Mouse (Mus musculus): ENCODE data around the gene Slc39a5. TPM values are rescaled to one million over a fixed set of nuclear protein-coding genes. Genes with fewer than 3 reads are reported as not detected.

Gene Slc39a5
- polyA plus RNA-seq, 1 experiment from 2014 or later, result 0.36 TPM

DNA sequence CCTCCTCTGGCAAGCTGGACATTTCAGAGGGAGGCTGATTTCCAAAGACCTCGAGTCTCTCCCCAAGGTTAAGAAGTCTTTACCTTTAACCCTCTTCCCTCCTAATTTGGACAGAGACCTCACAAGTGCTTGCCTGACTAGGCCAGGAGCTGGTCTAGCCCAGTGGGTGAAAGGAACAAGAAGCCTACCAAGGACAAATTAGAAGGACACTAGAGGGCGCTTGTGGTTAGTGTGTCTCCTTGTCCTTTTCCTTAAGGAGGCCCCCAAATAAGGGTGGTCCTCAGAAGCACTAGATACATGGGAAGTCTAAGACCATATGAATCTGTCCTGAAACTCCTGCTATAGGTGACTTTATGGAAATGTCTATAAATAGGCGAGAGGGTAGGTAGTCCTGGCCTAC lies 38.5 kb downstream of the Slc39a5 start:
- peaks cover 38% of the 10 kb centered on the region for H3K36me3 ChIP-seq (ENCODE audit: control insufficient read depth, insufficient read depth, low read length)
- ATAC-seq, result peak; percentile 35; the same call in 1 of the 2 replicates
- H3K4me3 ChIP-seq (ENCODE audit: low read length), result no peak overlapping the region
- no peaks in the 10 kb centered on the region for H3K9me3 ChIP-seq (ENCODE audit: control insufficient read depth, low read length)
- 47% methylated on average over 3 of the region's 3 CpGs for WGBS
- no peak overlapping the region for H3K4me2 ChIP-seq (ENCODE audit: low read length)
- no peak overlapping the region for H3K9ac ChIP-seq (ENCODE audit: low read depth, low read length)
- H3K27me3 ChIP-seq (replicated peaks; ENCODE audit: control insufficient read depth, insufficient read depth, low read length), result no peaks in the 10 kb centered on the region
- no peak overlapping the region for H3K27ac ChIP-seq (ENCODE audit: low read depth, low read length)
- peaks cover 4% of the 10 kb centered on the region for H3K4me1 ChIP-seq (ENCODE audit: control insufficient read depth, insufficient read depth, low read depth, low read length)

DNA sequence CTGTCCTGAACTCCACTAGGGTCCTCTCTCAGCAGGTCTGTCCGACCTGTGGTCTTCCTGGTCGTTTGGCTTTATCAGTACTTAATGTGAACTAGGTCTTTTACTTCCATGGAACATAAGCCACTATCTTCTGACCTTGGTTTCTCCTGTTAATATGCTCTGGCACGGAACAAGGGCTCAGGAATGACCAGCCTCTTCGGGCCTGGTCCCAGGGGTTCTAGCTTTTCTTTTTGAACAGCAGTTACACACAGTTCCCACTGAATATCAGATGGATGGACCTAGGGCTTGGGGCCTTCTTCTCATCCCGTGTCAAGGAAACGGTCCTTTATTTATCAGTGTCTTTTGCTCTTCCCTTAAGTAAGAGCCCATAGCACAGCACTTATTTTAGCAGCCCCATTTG lies 39.2 kb downstream of the Slc39a5 start:
- ATAC-seq, result no peak
- H3K4me2 ChIP-seq (ENCODE audit: low read length), result no peak overlapping the region
- H3K4me3 ChIP-seq (ENCODE audit: low read length), result no peak overlapping the region
- peaks cover 40% of the 10 kb centered on the region for H3K36me3 ChIP-seq (ENCODE audit: control insufficient read depth, insufficient read depth, low read length)
- no peaks in the 10 kb centered on the region for H3K27me3 ChIP-seq (replicated peaks; ENCODE audit: control insufficient read depth, insufficient read depth, low read length)
- no peaks in the 10 kb centered on the region for H3K9me3 ChIP-seq (ENCODE audit: control insufficient read depth, low read length)
- 89% methylated on average over 6 of the region's 6 CpGs for WGBS
- no peak overlapping the region for H3K9ac ChIP-seq (ENCODE audit: low read depth, low read length)
- H3K27ac ChIP-seq (ENCODE audit: low read depth, low read length), result no peak overlapping the region
- no peaks in the 10 kb centered on the region for H3K4me1 ChIP-seq (ENCODE audit: control insufficient read depth, insufficient read depth, low read depth, low read length)

DNA sequence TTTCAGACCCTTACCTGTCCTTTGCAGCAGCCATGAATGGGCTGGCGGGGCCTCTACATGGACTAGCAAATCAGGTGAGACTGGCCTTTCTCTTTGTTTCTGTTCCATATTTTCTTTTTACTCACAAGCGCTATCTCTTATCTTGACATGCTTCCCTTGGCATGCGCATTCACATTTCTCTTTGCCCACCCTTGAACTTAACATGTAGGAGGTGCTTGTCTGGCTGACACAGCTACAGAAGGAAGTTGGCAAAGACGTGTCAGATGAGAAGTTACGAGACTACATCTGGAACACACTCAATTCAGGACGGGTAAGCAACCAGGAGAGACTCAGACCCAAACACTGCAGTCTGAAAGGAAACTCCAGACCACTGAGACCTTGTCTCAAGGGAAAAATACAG lies 41.8 kb downstream of the Slc39a5 start:
- H3K27ac ChIP-seq (ENCODE audit: low read depth, low read length), result no peak overlapping the region
- H3K4me1 ChIP-seq (ENCODE audit: control insufficient read depth, insufficient read depth, low read depth, low read length), result no peaks in the 10 kb centered on the region
- no peaks in the 10 kb centered on the region for H3K9me3 ChIP-seq (ENCODE audit: control insufficient read depth, low read length)
- WGBS, result 93% methylated on average over 6 of the region's 6 CpGs
- no peak overlapping the region for H3K9ac ChIP-seq (ENCODE audit: low read depth, low read length)
- no peak overlapping the region for H3K4me3 ChIP-seq (ENCODE audit: low read length)
- no peak for ATAC-seq
- no peak overlapping the region for H3K4me2 ChIP-seq (ENCODE audit: low read length)
- no peaks in the 10 kb centered on the region for H3K27me3 ChIP-seq (replicated peaks; ENCODE audit: control insufficient read depth, insufficient read depth, low read length)
- H3K36me3 ChIP-seq (ENCODE audit: control insufficient read depth, insufficient read depth, low read length), result peaks cover 42% of the 10 kb centered on the region

- 51% methylated on average over 2 of the region's 2 CpGs for WGBS
- no peak for ATAC-seq
- peaks cover 46% of the 10 kb centered on the region for H3K36me3 ChIP-seq (ENCODE audit: control insufficient read depth, insufficient read depth, low read length)
Measured at GRCm38 (mm10) chr10:128358796-128359195, 42.2 kb downstream of the Slc39a5 start.

GRCm38 (mm10) chr10:128347541-128347940 lies 53.5 kb downstream of the Slc39a5 start:
- no peak overlapping the region for H3K27ac ChIP-seq (ENCODE audit: low read depth, low read length)
- no peak overlapping the region for H3K4me2 ChIP-seq (ENCODE audit: low read length)
- H3K4me1 ChIP-seq (ENCODE audit: control insufficient read depth, insufficient read depth, low read depth, low read length), result peaks cover 4% of the 10 kb centered on the region
- ATAC-seq, result no peak
- H3K4me3 ChIP-seq (ENCODE audit: low read length), result no peak overlapping the region
- WGBS, result 94% methylated on average over 8 of the region's 8 CpGs
- H3K36me3 ChIP-seq (ENCODE audit: control insufficient read depth, insufficient read depth, low read length), result peaks cover 14% of the 10 kb centered on the region
- H3K27me3 ChIP-seq (replicated peaks; ENCODE audit: control insufficient read depth, insufficient read depth, low read length), result no peaks in the 10 kb centered on the region
- no peaks in the 10 kb centered on the region for H3K9me3 ChIP-seq (ENCODE audit: control insufficient read depth, low read length)
- no peak overlapping the region for H3K9ac ChIP-seq (ENCODE audit: low read depth, low read length)

More at GRCm38 (mm10) chr10:128358796-128359195, 42.2 kb downstream of the Slc39a5 start:
- Histone ChIP-seq H3K4me2 (ENCODE audit: low read length) (no peak overlapping the region), H3K4me1 (ENCODE audit: control insufficient read depth, insufficient read depth, low read depth, low read length) (no peaks in the 10 kb centered on the region), H3K27ac (ENCODE audit: low read depth, low read length) (no peak overlapping the region), H3K27me3 (replicated peaks; ENCODE audit: control insufficient read depth, insufficient read depth, low read length) (no peaks in the 10 kb centered on the region), H3K9me3 (ENCODE audit: control insufficient read depth, low read length) (no peaks in the 10 kb centered on the region), H3K9ac (ENCODE audit: low read depth, low read length) (no peak overlapping the region), H3K4me3 (ENCODE audit: low read length) (no peak overlapping the region)

Small RNA genes within 50 kb of the gene (microRNA-seq; reads per million reads assigned to microRNA genes)
- not detected for gene Gm25361
- gene Gm26308, result not detected
- 0.83 reads per million for gene Mir6914
- 2.5 reads per million, percentile 5 among the genes with 10 or more reads in this experiment for gene Mir6915

Other genes with a start within 250 kb of the Slc39a5 start
- 8.2 and 10.7 TPM in 2 replicates for gene Rbms2, start 220.9 kb downstream of the Slc39a5 start, polyA plus RNA-seq (2015; fragmentation: Nextera tagmentation; extraction: Ambion mirVana)
- gene Gls2, start 206.8 kb downstream of the Slc39a5 start, polyA plus RNA-seq (2015; fragmentation: Nextera tagmentation; extraction: Ambion mirVana), result 1.8 and 2.4 TPM in 2 replicates
- gene Spryd4, start 189.4 kb downstream of the Slc39a5 start, polyA plus RNA-seq (2015; fragmentation: Nextera tagmentation; extraction: Ambion mirVana), result 23.6 and 25.5 TPM in 2 replicates
- 0.11 and 0.24 TPM in 2 replicates for gene Mip, start 175.4 kb downstream of the Slc39a5 start, polyA plus RNA-seq (2015; fragmentation: Nextera tagmentation; extraction: Ambion mirVana)
- gene Timeless, start 169.2 kb downstream of the Slc39a5 start, polyA plus RNA-seq (2015; fragmentation: Nextera tagmentation; extraction: Ambion mirVana), result 19.7 and 22.4 TPM in 2 replicates
- 0.11 TPM in 1 of 2 replicates, not detected in the other for gene Apon, start 147.1 kb downstream of the Slc39a5 start, polyA plus RNA-seq (2015; fragmentation: Nextera tagmentation; extraction: Ambion mirVana)
- 0.24 TPM in 1 of 2 replicates, not detected in the other for gene Apof, start 132.6 kb downstream of the Slc39a5 start, polyA plus RNA-seq (2015; fragmentation: Nextera tagmentation; extraction: Ambion mirVana)
- 19.3 and 22.2 TPM in 2 replicates for gene Stat2, start 130.7 kb downstream of the Slc39a5 start, polyA plus RNA-seq (2015; fragmentation: Nextera tagmentation; extraction: Ambion mirVana)
- 0.22 and 0.73 TPM in 2 replicates for gene Il23a, start 102.5 kb downstream of the Slc39a5 start, polyA plus RNA-seq (2015; fragmentation: Nextera tagmentation; extraction: Ambion mirVana)
- gene Pan2, start 97.9 kb downstream of the Slc39a5 start, polyA plus RNA-seq (2015; fragmentation: Nextera tagmentation; extraction: Ambion mirVana), result 18.2 and 20.9 TPM in 2 replicates
- 196 and 202 TPM in 2 replicates for gene Cnpy2, start 78.8 kb downstream of the Slc39a5 start, polyA plus RNA-seq (2015; fragmentation: Nextera tagmentation; extraction: Ambion mirVana)
- gene Cs, start 63.5 kb downstream of the Slc39a5 start, polyA plus RNA-seq (2015; fragmentation: Nextera tagmentation; extraction: Ambion mirVana), result 303 and 314 TPM in 2 replicates
- 11.4 and 32.3 TPM in 2 replicates for gene Coq10a, start 32.2 kb downstream of the Slc39a5 start, polyA plus RNA-seq (2015; fragmentation: Nextera tagmentation; extraction: Ambion mirVana)
- gene Ankrd52, start 24.1 kb downstream of the Slc39a5 start, polyA plus RNA-seq (2015; fragmentation: Nextera tagmentation; extraction: Ambion mirVana), result 9.9 and 12.1 TPM in 2 replicates
- gene Nabp2, start 10.3 kb upstream of the Slc39a5 start, polyA plus RNA-seq (2015; fragmentation: Nextera tagmentation; extraction: Ambion mirVana), result 126 and 150 TPM in 2 replicates
- gene Rnf41, start 10.4 kb upstream of the Slc39a5 start, polyA plus RNA-seq (2015; fragmentation: Nextera tagmentation; extraction: Ambion mirVana), result 96.7 and 98.3 TPM in 2 replicates
- gene Smarcc2, start 58.0 kb upstream of the Slc39a5 start, polyA plus RNA-seq (2015; fragmentation: Nextera tagmentation; extraction: Ambion mirVana), result 136 and 168 TPM in 2 replicates
- gene Myl6, start 92.9 kb upstream of the Slc39a5 start, polyA plus RNA-seq (2015; fragmentation: Nextera tagmentation; extraction: Ambion mirVana), result 946 and 1,028 TPM in 2 replicates
- gene Myl6b, start 97.5 kb upstream of the Slc39a5 start, polyA plus RNA-seq (2015; fragmentation: Nextera tagmentation; extraction: Ambion mirVana), result 6.7 and 7.1 TPM in 2 replicates
- 13.5 and 16.6 TPM in 2 replicates for gene Esyt1, start 124.6 kb upstream of the Slc39a5 start, polyA plus RNA-seq (2015; fragmentation: Nextera tagmentation; extraction: Ambion mirVana)
- gene Zc3h10, start 146.5 kb upstream of the Slc39a5 start, polyA plus RNA-seq (2015; fragmentation: Nextera tagmentation; extraction: Ambion mirVana), result 16.7 and 17.0 TPM in 2 replicates
- 2,004 and 2,091 TPM in 2 replicates for gene Rpl41, start 148.1 kb upstream of the Slc39a5 start, polyA plus RNA-seq (2015; fragmentation: Nextera tagmentation; extraction: Ambion mirVana)
- 128 and 130 TPM in 2 replicates for gene Pa2g4, start 164.8 kb upstream of the Slc39a5 start, polyA plus RNA-seq (2015; fragmentation: Nextera tagmentation; extraction: Ambion mirVana)
- gene Erbb3, start 188.4 kb upstream of the Slc39a5 start, polyA plus RNA-seq (2015; fragmentation: Nextera tagmentation; extraction: Ambion mirVana), result 1.3 and 1.6 TPM in 2 replicates
- 296 and 313 TPM in 2 replicates for gene Rps26, start 225.5 kb upstream of the Slc39a5 start, polyA plus RNA-seq (2015; fragmentation: Nextera tagmentation; extraction: Ambion mirVana)
- 15.3 and 18.9 TPM in 2 replicates for gene Ikzf4, start 244.8 kb upstream of the Slc39a5 start, polyA plus RNA-seq (2015; fragmentation: Nextera tagmentation; extraction: Ambion mirVana)

All from hindbrain, embryonic 16.5 days (tissue).